Mouse (Mus musculus): ENCODE measurements around the gene Mipep. TPM values are rescaled to one million over a fixed set of nuclear protein-coding genes. Genes with fewer than 3 reads are reported as not detected.

Mipep gene
- polyA plus RNA-seq, 2 experiments: 7.5 to 12.6 TPM

DNA sequence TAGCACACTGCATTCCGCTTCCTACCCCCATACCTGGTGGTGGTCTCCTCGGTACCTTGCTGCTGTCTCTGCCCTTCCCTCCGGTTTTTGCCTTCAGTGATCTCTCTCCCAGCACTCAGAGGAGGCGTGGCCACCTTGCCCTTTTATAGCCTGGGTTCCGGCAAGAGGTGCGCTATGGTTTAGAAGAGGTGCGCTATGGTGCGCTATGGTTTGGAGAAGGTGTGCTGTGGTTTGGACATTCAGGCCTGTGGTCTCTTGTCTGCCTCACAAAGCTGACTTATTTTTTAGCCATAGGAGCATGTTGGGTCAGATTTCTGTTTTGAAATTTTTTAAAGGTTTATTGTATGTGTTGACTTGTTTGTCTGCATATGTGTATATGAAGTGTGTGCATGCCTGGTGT is 25.5 kb downstream of the Mipep start:
- Histone ChIP-seq H3K4me3 (ENCODE audit: insufficient read depth in 1 of 2, low read depth in 2 of 2, low read length in 2 of 2) (no peak overlapping the region), H3K36me3 (replicated peaks; ENCODE audit: control insufficient read depth, insufficient read depth, low read depth) (no peaks in the 10 kb centered on the region), H3K9ac (replicated peaks) (no peak overlapping the region), H3K9me3 (ENCODE audit: control insufficient read depth, low read length) (no peaks in the 10 kb centered on the region), H3K4me1 (replicated peaks; ENCODE audit: control insufficient read depth in 2 of 2, insufficient read depth in 2 of 2, low read length in 1 of 2) (no peaks in the 10 kb centered on the region), H3K4me2 (ENCODE audit: low read depth) (no peak overlapping the region), H3K27ac (no peak overlapping the region), H3K27me3 (ENCODE audit: control insufficient read depth, insufficient read depth, low read length) (no peaks in the 10 kb centered on the region)
- TF ChIP-seq CTCF (IDR thresholded peaks at IDR 0.05; ENCODE audit: low read depth): no peak
- no peak for TF ChIP-seq EP300 (IDR thresholded peaks at IDR 0.05; ENCODE audit: low read depth)
- WGBS (ENCODE audit: insufficient replicate concordance): 76% methylated on average over 8 of the region's 8 CpGs
- ATAC-seq (ENCODE audit: insufficient read depth): no peak
- no peak for DNase-seq (ENCODE audit: low read depth in 3 of 3, low spot score in 3 of 3)

DNA sequence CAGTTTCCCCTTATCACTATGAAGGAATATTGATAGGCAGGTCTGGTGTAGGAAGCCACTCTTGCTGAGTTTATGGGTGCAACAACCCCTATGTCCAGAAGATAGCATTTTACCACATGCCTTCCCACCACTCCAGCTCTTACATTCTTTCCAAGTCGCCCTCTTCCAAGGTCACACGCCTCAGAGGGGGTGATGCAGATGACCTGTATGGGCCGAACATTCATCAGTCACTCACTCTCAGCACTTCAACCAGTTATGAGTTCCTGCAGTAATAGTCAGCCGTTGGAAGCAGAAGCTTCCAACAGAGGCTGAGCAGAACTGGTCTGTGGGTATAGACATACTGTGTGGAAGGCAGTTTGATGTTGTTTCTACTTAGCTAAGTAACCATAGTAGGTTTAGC is 27.2 kb downstream of the Mipep start:
- no peaks in the 10 kb centered on the region for H3K9me3 ChIP-seq (ENCODE audit: control insufficient read depth, low read length)
- ATAC-seq (ENCODE audit: insufficient read depth) (no peak), DNase-seq (ENCODE audit: low read depth in 3 of 3, low spot score in 3 of 3) (no peak)
- no peak overlapping the region for H3K4me3 ChIP-seq (ENCODE audit: insufficient read depth in 1 of 2, low read depth in 2 of 2, low read length in 2 of 2)
- WGBS (ENCODE audit: insufficient replicate concordance): 66% methylated on average over 4 of the region's 4 CpGs
- no peaks in the 10 kb centered on the region for H3K27me3 ChIP-seq (ENCODE audit: control insufficient read depth, insufficient read depth, low read length)
- H3K27ac ChIP-seq: no peak overlapping the region
- H3K9ac ChIP-seq (replicated peaks): no peak overlapping the region
- TF ChIP-seq EP300 (IDR thresholded peaks at IDR 0.05; ENCODE audit: low read depth): no peak
- no peak for TF ChIP-seq CTCF (IDR thresholded peaks at IDR 0.05; ENCODE audit: low read depth)
- no peaks in the 10 kb centered on the region for H3K36me3 ChIP-seq (replicated peaks; ENCODE audit: control insufficient read depth, insufficient read depth, low read depth)
- no peaks in the 10 kb centered on the region for H3K4me1 ChIP-seq (replicated peaks; ENCODE audit: control insufficient read depth in 2 of 2, insufficient read depth in 2 of 2, low read length in 1 of 2)
- no peak overlapping the region for H3K4me2 ChIP-seq (ENCODE audit: low read depth)

DNA sequence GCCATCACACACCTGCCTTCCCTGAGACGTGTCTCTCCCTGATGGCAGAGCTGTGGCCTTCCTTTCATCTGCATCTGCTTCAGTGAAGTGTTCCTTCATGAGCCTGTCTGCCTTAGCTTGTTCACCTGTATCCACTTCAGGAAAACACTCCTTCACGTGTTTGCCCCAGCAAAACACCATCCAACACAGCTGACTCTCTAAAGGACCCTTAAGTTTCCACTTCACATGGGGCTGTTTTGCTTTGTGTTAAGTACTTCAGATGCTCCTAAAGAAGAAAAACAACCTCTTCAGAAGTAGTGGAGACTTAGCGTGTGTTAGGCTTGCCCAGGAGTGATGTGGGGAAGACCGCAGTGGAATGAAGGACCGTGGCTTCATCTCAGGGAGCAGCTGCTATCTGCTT is 30.7 kb downstream of the Mipep start:
- Histone ChIP-seq H3K4me3 (ENCODE audit: insufficient read depth in 1 of 2, low read depth in 2 of 2, low read length in 2 of 2) (no peak overlapping the region), H3K4me1 (replicated peaks; ENCODE audit: control insufficient read depth in 2 of 2, insufficient read depth in 2 of 2, low read length in 1 of 2) (no peaks in the 10 kb centered on the region), H3K36me3 (replicated peaks; ENCODE audit: control insufficient read depth, insufficient read depth, low read depth) (no peaks in the 10 kb centered on the region), H3K27ac (no peak overlapping the region), H3K9me3 (ENCODE audit: control insufficient read depth, low read length) (no peaks in the 10 kb centered on the region), H3K4me2 (ENCODE audit: low read depth) (no peak overlapping the region), H3K9ac (replicated peaks) (no peak overlapping the region), H3K27me3 (ENCODE audit: control insufficient read depth, insufficient read depth, low read length) (no peaks in the 10 kb centered on the region)
- no peak for TF ChIP-seq CTCF (IDR thresholded peaks at IDR 0.05; ENCODE audit: low read depth)
- TF ChIP-seq EP300 (IDR thresholded peaks at IDR 0.05; ENCODE audit: low read depth): no peak
- ATAC-seq (ENCODE audit: insufficient read depth) (no peak), DNase-seq (ENCODE audit: low read depth in 3 of 3, low spot score in 3 of 3) (no peak)
- 76% methylated on average over 5 of the region's 5 CpGs for WGBS (ENCODE audit: insufficient replicate concordance)

DNA sequence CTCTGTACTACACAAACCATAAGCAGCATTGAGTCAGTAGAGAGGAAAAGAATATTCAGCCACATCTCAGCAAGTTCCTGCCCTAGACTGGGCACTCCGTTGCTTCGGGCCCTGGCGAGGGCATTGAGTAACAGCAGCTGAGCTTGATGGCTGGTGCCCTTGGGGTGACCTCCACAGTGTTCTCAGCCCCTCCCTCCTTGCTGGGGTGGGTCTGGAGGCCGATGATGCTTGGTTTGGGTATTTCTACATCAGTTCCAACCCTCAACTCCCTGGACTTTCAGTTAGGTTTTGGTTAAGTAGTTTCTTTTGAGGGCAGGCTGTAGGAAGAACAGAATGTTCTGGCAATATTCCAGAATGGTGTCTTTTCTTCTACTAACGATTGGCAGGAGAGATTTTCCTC is 33.7 kb downstream of the Mipep start:
- WGBS (ENCODE audit: insufficient replicate concordance): 58% methylated on average over 5 of the region's 5 CpGs

DNA sequence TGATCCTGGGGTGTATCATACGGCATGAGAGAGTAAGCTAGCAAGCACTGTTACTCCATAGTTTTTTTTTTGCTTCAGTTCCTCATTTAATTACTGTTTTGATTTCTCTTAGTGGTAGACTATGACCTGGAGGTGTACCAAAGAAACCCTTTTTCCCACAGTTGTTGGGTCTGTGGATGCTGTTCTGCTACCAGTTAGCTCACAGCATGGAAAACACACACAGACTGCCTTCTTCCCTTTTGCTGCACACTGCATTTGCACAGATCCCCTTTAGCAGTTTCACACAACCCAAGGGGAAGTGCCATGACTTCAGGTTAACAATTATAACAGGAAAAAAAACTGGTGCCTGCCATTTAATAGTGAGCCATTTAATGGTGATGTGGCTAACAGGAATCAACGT is 45.7 kb downstream of the Mipep start:
- Histone ChIP-seq H3K9me3 (ENCODE audit: control insufficient read depth, low read length) (no peaks in the 10 kb centered on the region), H3K4me2 (ENCODE audit: low read depth) (no peak overlapping the region), H3K9ac (replicated peaks) (no peak overlapping the region), H3K4me3 (ENCODE audit: insufficient read depth in 1 of 2, low read depth in 2 of 2, low read length in 2 of 2) (no peak overlapping the region), H3K36me3 (replicated peaks; ENCODE audit: control insufficient read depth, insufficient read depth, low read depth) (no peaks in the 10 kb centered on the region; the same call in 1 of the 2 replicates), H3K4me1 (replicated peaks; ENCODE audit: control insufficient read depth in 2 of 2, insufficient read depth in 2 of 2, low read length in 1 of 2) (no peaks in the 10 kb centered on the region), H3K27me3 (ENCODE audit: control insufficient read depth, insufficient read depth, low read length) (no peaks in the 10 kb centered on the region), H3K27ac (no peak overlapping the region)
- ATAC-seq (ENCODE audit: insufficient read depth): no peak
- TF ChIP-seq EP300 (IDR thresholded peaks at IDR 0.05; ENCODE audit: low read depth) (no peak), CTCF (IDR thresholded peaks at IDR 0.05; ENCODE audit: low read depth) (no peak)
- WGBS (ENCODE audit: insufficient replicate concordance): 78% methylated on average over 2 of the region's 2 CpGs
- no peak for DNase-seq (ENCODE audit: low read depth in 3 of 3, low spot score in 3 of 3)

More for the DNA sequence above, 33.7 kb downstream of the Mipep start:
- Histone ChIP-seq H3K9ac (replicated peaks) (no peak overlapping the region), H3K4me2 (ENCODE audit: low read depth) (no peak overlapping the region), H3K4me3 (ENCODE audit: insufficient read depth in 1 of 2, low read depth in 2 of 2, low read length in 2 of 2) (no peak overlapping the region), H3K4me1 (replicated peaks; ENCODE audit: control insufficient read depth in 2 of 2, insufficient read depth in 2 of 2, low read length in 1 of 2) (no peaks in the 10 kb centered on the region), H3K27ac (no peak overlapping the region), H3K27me3 (ENCODE audit: control insufficient read depth, insufficient read depth, low read length) (no peaks in the 10 kb centered on the region), H3K9me3 (ENCODE audit: control insufficient read depth, low read length) (no peaks in the 10 kb centered on the region), H3K36me3 (replicated peaks; ENCODE audit: control insufficient read depth, insufficient read depth, low read depth) (no peaks in the 10 kb centered on the region)
- DNase-seq (ENCODE audit: low read depth in 3 of 3, low spot score in 3 of 3): no peak
- ATAC-seq (ENCODE audit: insufficient read depth): no peak
- no peak for TF ChIP-seq EP300 (IDR thresholded peaks at IDR 0.05; ENCODE audit: low read depth)
- no peak for TF ChIP-seq CTCF (IDR thresholded peaks at IDR 0.05; ENCODE audit: low read depth)
